Comparison of ENCODE assay signal across 17 mouse cellular contexts in genomic region chr7:97414426-97414825, GRCm38 (mm10). TPM values are rescaled to one million over a fixed set of nuclear protein-coding genes. Genes with fewer than 3 reads are reported as not detected.
DNase-seq lines count a peak whose midpoint lies in the region; ATAC-seq lines count a peak whose summit lies in the region.
"Had no signal": no experiment of that assay in that cellular context is flagged by ENCODE, and none has a peak within 500 bp of the region (broad histone marks: within the 10 kb centered on the region; RNA-seq: fewer than 3 reads in every experiment).

No protein-coding gene starts in this region.

- no peak overlapping the region for H3K4me3 ChIP-seq in kidney, embryonic 16.5 days (ENCODE audit: low read length)
- H3K4me3 ChIP-seq in hindbrain, embryonic 12.5 days: no peak overlapping the region
- H3K4me3 ChIP-seq: intestine, embryonic 15.5 days had no signal

- no peak overlapping the region for H3K4me2 ChIP-seq in kidney, embryonic 16.5 days (replicated peaks; ENCODE audit: low read depth, low read length)
- no peak overlapping the region for H3K4me2 ChIP-seq in hindbrain, embryonic 12.5 days (replicated peaks)
- H3K4me2 ChIP-seq: intestine, embryonic 15.5 days had no signal

- no peaks in the 10 kb centered on the region; the same call in 1 of the 2 replicates for H3K4me1 ChIP-seq in kidney, embryonic 16.5 days (ENCODE audit: insufficient read depth, low read length)
- H3K4me1 ChIP-seq in hindbrain, embryonic 12.5 days: peaks cover 7% of the 10 kb centered on the region

- WGBS in kidney, embryonic 16.5 days: 81% methylated on average over 1 of the region's 1 CpGs
- WGBS in hindbrain, embryonic 12.5 days: 85% methylated on average over 1 of the region's 1 CpGs

- no peaks in the 10 kb centered on the region for H3K9me3 ChIP-seq in kidney, embryonic 16.5 days (ENCODE audit: low read length)
- no peaks in the 10 kb centered on the region for H3K9me3 ChIP-seq in hindbrain, embryonic 12.5 days (replicated peaks)
- H3K9me3 ChIP-seq: intestine, embryonic 15.5 days had no signal

- no peak overlapping the region for H3K9ac ChIP-seq in kidney, embryonic 16.5 days (replicated peaks; ENCODE audit: low read length)
- no peak overlapping the region for H3K9ac ChIP-seq in hindbrain, embryonic 12.5 days
- H3K9ac ChIP-seq: intestine, embryonic 15.5 days had no signal

- peaks cover 20% of the 10 kb centered on the region for H3K36me3 ChIP-seq in kidney, embryonic 16.5 days (ENCODE audit: insufficient read depth, low read length)
- peaks cover 28% of the 10 kb centered on the region for H3K36me3 ChIP-seq in hindbrain, embryonic 12.5 days

- peak; percentile 60 to 86 for DNase-seq in adrenal gland, adult (ENCODE audit: inconsistent age in 2 of 2, low spot score in 1 of 2)
- DNase-seq in adrenal gland, adult 18-20 months (ENCODE audit: low spot score in 2 of 2): no peak
- DNase-seq in kidney, adult 11 months: peak; percentile 51
- DNase-seq in adrenal gland, postnatal 14 days: peak; percentile 75
- DNase-seq in kidney, adult 9 months: peak; percentile 76
- DNase-seq in layer of hippocampus, adult 18-20 months (ENCODE audit: low spot score in 2 of 2): no peak
- DNase-seq: gastrocnemius, postnatal 14 days; layer of hippocampus, postnatal 36 days; lung, adult 2 months had no signal

- ATAC-seq in kidney, embryonic 16.5 days (ENCODE audit: low FRiP score, low TSS enrichment): no peak
- no peak for ATAC-seq in hindbrain, embryonic 12.5 days (ENCODE audit: low FRiP score)
- ATAC-seq: forebrain, embryonic 16.5 days; Patski had no signal

- H3K27ac ChIP-seq in kidney, embryonic 16.5 days (ENCODE audit: low read length): no peak overlapping the region
- H3K27ac ChIP-seq in hindbrain, embryonic 12.5 days: no peak overlapping the region
- H3K27ac ChIP-seq: intestine, embryonic 15.5 days had no signal

- H3K27me3 ChIP-seq in kidney, embryonic 16.5 days (ENCODE audit: insufficient read depth, low read length): no peaks in the 10 kb centered on the region
- no peaks in the 10 kb centered on the region for H3K27me3 ChIP-seq in hindbrain, embryonic 12.5 days
- H3K27me3 ChIP-seq: CH12.LX; intestine, embryonic 15.5 days; Patski had no signal

RNA-seq across cellular contexts. Expression of gene Thrsp, which starts 3.1 kb away (rescaled TPM):
- total RNA-seq in adrenal gland, adult 18-20 months (2021): 1,000 to 10,000 TPM in 1 of 2 experiments, 100 to 1,000 TPM in 1; 976 to 2,135 TPM
- polyA plus RNA-seq in kidney, embryonic 16.5 days (2015; fragmentation: Nextera tagmentation; extraction: Ambion mirVana): 0.81 and 1.2 TPM in 2 replicates
- 655 and 670 TPM in 2 replicates for total RNA-seq in adrenal gland, postnatal 14 days (2021)
- 10 to 100 TPM; 41.0 to 47.8 TPM for total RNA-seq in layer of hippocampus, adult 18-20 months (2021)
- polyA plus RNA-seq in hindbrain, embryonic 12.5 days (2016; fragmentation: Nextera tagmentation; extraction: Ambion mirVana): 0.72 and 0.81 TPM in 2 replicates
- total RNA-seq: CH12.LX; megakaryocyte-erythroid progenitor cell, adult 5-6 weeks; monocyte, adult 5-6 weeks had no signal

RNA-seq across cellular contexts. Expression of gene Ndufc2, which starts 14.6 kb away (rescaled TPM):
- total RNA-seq in adrenal gland, adult 18-20 months (2021): 100 to 1,000 TPM; 276 to 365 TPM
- polyA plus RNA-seq in kidney, embryonic 16.5 days (2015; fragmentation: Nextera tagmentation; extraction: Ambion mirVana): 324 and 325 TPM in 2 replicates
- total RNA-seq in adrenal gland, postnatal 14 days (2021): 443 and 493 TPM in 2 replicates
- 100 to 1,000 TPM; 221 to 224 TPM for total RNA-seq in layer of hippocampus, adult 18-20 months (2021)
- 350 and 364 TPM in 2 replicates for polyA plus RNA-seq in hindbrain, embryonic 12.5 days (2016; fragmentation: Nextera tagmentation; extraction: Ambion mirVana)

RNA-seq across cellular contexts. Expression of gene Kctd14, which starts 36.7 kb away (rescaled TPM):
- 1 to 10 TPM; 1.5 to 2.0 TPM for total RNA-seq in adrenal gland, adult 18-20 months (2021)
- polyA plus RNA-seq in kidney, embryonic 16.5 days (2015; fragmentation: Nextera tagmentation; extraction: Ambion mirVana): 1.2 and 1.4 TPM in 2 replicates
- 1.7 and 2.8 TPM in 2 replicates for total RNA-seq in adrenal gland, postnatal 14 days (2021)
- 1 to 10 TPM; 5.0 to 5.3 TPM for total RNA-seq in layer of hippocampus, adult 18-20 months (2021)
- polyA plus RNA-seq in hindbrain, embryonic 12.5 days (2016; fragmentation: Nextera tagmentation; extraction: Ambion mirVana): 1.8 and 2.3 TPM in 2 replicates
- polyA plus RNA-seq: Patski had no signal

RNA-seq across cellular contexts. Expression of gene Alg8, which starts 43.0 kb away (rescaled TPM):
- 10 to 100 TPM; 14.0 to 15.2 TPM for total RNA-seq in adrenal gland, adult 18-20 months (2021)
- polyA plus RNA-seq in kidney, embryonic 16.5 days (2015; fragmentation: Nextera tagmentation; extraction: Ambion mirVana): 43.6 and 49.3 TPM in 2 replicates
- 16.3 and 18.0 TPM in 2 replicates for total RNA-seq in adrenal gland, postnatal 14 days (2021)
- 10 to 100 TPM; 10.6 to 10.8 TPM for total RNA-seq in layer of hippocampus, adult 18-20 months (2021)
- polyA plus RNA-seq in hindbrain, embryonic 12.5 days (2016; fragmentation: Nextera tagmentation; extraction: Ambion mirVana): 27.6 and 28.1 TPM in 2 replicates

Comparison
In these comparisons a context has a peak if more than half of its experiments do, and no peak if none do; other contexts are left out.
1. DNase-seq: peak in adrenal gland, adult (2 of 2), kidney, adult 11 months (single experiment), adrenal gland, postnatal 14 days (single experiment) and kidney, adult 9 months (single experiment); none in adrenal gland, adult 18-20 months (0 of 2) and layer of hippocampus, adult 18-20 months (0 of 2).
2. RNA of gene Thrsp, which starts 3.1 kb away (total RNA-seq): 976 to 2,135 TPM in adrenal gland, adult 18-20 months and 655 to 670 TPM in adrenal gland, postnatal 14 days; 41.0 to 47.8 TPM in layer of hippocampus, adult 18-20 months; every median in the first group is over 10 times any median in the second.